17 mouse cellular contexts compared by ENCODE assay signal in genomic region chr12:54806131-54806530, GRCm38 (mm10). TPM values are rescaled to one million over a fixed set of nuclear protein-coding genes. Genes with fewer than 3 reads are reported as not detected.
DNase-seq lines count a peak whose midpoint lies in the region; ATAC-seq lines count a peak whose summit lies in the region.
"Had no signal": no experiment of that assay in that cellular context is flagged by ENCODE, and none has a peak within 500 bp of the region (broad histone marks: within the 10 kb centered on the region; RNA-seq: fewer than 3 reads in every experiment).

No protein-coding gene starts in this region.

- no peak overlapping the region for H3K4me3 ChIP-seq in kidney, embryonic 14.5 days (ENCODE audit: low read length)
- H3K4me3 ChIP-seq in midbrain, embryonic 11.5 days (ENCODE audit: low read depth, low read length) = no peak overlapping the region
- no peak overlapping the region for H3K4me3 ChIP-seq in midbrain, embryonic 10.5 days
- H3K4me3 ChIP-seq: hindbrain, embryonic 15.5 days; left cerebral cortex, adult 2 months; midbrain, embryonic 15.5 days had no signal

- ATAC-seq in kidney, embryonic 14.5 days (ENCODE audit: low FRiP score, low TSS enrichment) = no peak
- no peak for ATAC-seq in midbrain, embryonic 11.5 days (ENCODE audit: low FRiP score)
- ATAC-seq in megakaryocyte progenitor cell, adult 5-6 weeks (replicated peaks; ENCODE audit: poor library complexity) = peak; percentile 17; the same call in 1 of the 2 replicates
- no peak for ATAC-seq in monocyte, adult 5-6 weeks (replicated peaks; ENCODE audit: insufficient number of reproducible peaks, low FRiP score, low TSS enrichment, poor library complexity, severe bottlenecking)
- ATAC-seq: midbrain, embryonic 15.5 days had no signal

- no peak for DNase-seq in kidney, postnatal 14 days
- peak; percentile 67 for DNase-seq in midbrain, embryonic 11.5 days (ENCODE audit: low spot score, missing footprints)
- DNase-seq in midbrain, embryonic 10.5 days (ENCODE audit: low spot score) = no peak
- DNase-seq in heart, postnatal 4 days = no peak
- DNase-seq: adrenal gland, adult 2 months; cerebellum, postnatal 14 days; gastrocnemius, postnatal 14 days; heart, postnatal 10 days; right cerebral cortex, adult 18-20 months; thymus, postnatal 36 days had no signal

- peak overlapping the region; percentile 25; the same call in 1 of the 2 replicates for H3K27ac ChIP-seq in kidney, embryonic 14.5 days (ENCODE audit: low read depth, low read length)
- H3K27ac ChIP-seq in midbrain, embryonic 11.5 days (ENCODE audit: low read depth, low read length) = no peak overlapping the region
- no peak overlapping the region for H3K27ac ChIP-seq in midbrain, embryonic 10.5 days (replicated peaks)
- H3K27ac ChIP-seq: hindbrain, embryonic 15.5 days; left cerebral cortex, adult 2 months; liver, embryonic 14.5 days; midbrain, embryonic 15.5 days had no signal

- WGBS in kidney, embryonic 14.5 days = 56% methylated on average over 6 of the region's 6 CpGs
- WGBS in midbrain, embryonic 11.5 days = 63% methylated on average over 6 of the region's 6 CpGs
- WGBS in midbrain, embryonic 10.5 days = 69% methylated on average over 6 of the region's 6 CpGs

- no peak overlapping the region for H3K9ac ChIP-seq in kidney, embryonic 14.5 days (ENCODE audit: low read depth, low read length)
- no peak overlapping the region for H3K9ac ChIP-seq in midbrain, embryonic 11.5 days (ENCODE audit: low read length)
- H3K9ac ChIP-seq: hindbrain, embryonic 15.5 days; liver, embryonic 14.5 days; midbrain, embryonic 15.5 days had no signal

- no peaks in the 10 kb centered on the region for H3K9me3 ChIP-seq in kidney, embryonic 14.5 days (ENCODE audit: control insufficient read depth, low read length)
- H3K9me3 ChIP-seq in midbrain, embryonic 11.5 days (ENCODE audit: control insufficient read depth, low read length) = no peaks in the 10 kb centered on the region
- no peaks in the 10 kb centered on the region for H3K9me3 ChIP-seq in midbrain, embryonic 10.5 days (replicated peaks)
- H3K9me3 ChIP-seq: hindbrain, embryonic 15.5 days; midbrain, embryonic 15.5 days had no signal

- H3K36me3 ChIP-seq in kidney, embryonic 14.5 days (ENCODE audit: control insufficient read depth, insufficient read depth, low read length) = no peaks in the 10 kb centered on the region
- no peaks in the 10 kb centered on the region for H3K36me3 ChIP-seq in midbrain, embryonic 11.5 days (ENCODE audit: control insufficient read depth, insufficient read depth, low read length)
- H3K36me3 ChIP-seq in midbrain, embryonic 10.5 days = no peaks in the 10 kb centered on the region
- H3K36me3 ChIP-seq: hindbrain, embryonic 15.5 days; midbrain, embryonic 15.5 days had no signal

- no peaks in the 10 kb centered on the region for H3K27me3 ChIP-seq in kidney, embryonic 14.5 days (ENCODE audit: control insufficient read depth, insufficient read depth, low read length)
- H3K27me3 ChIP-seq in midbrain, embryonic 11.5 days (ENCODE audit: control insufficient read depth, insufficient read depth, low read length) = no peaks in the 10 kb centered on the region
- H3K27me3 ChIP-seq in midbrain, embryonic 10.5 days (ENCODE audit: low read depth, poor library complexity, severe bottlenecking) = no peaks in the 10 kb centered on the region
- H3K27me3 ChIP-seq: hindbrain, embryonic 15.5 days; midbrain, embryonic 15.5 days had no signal

- H3K4me1 ChIP-seq in kidney, embryonic 14.5 days (ENCODE audit: control insufficient read depth, insufficient read depth, low read length) = no peaks in the 10 kb centered on the region
- no peaks in the 10 kb centered on the region for H3K4me1 ChIP-seq in midbrain, embryonic 11.5 days (ENCODE audit: control insufficient read depth, insufficient read depth, low read length)
- H3K4me1 ChIP-seq in midbrain, embryonic 10.5 days = 0 out of 2 replicates have a peak, but pooled peaks cover 4% of the 10 kb centered on the region
- H3K4me1 ChIP-seq: hindbrain, embryonic 15.5 days; midbrain, embryonic 15.5 days had no signal

- no peak overlapping the region for H3K4me2 ChIP-seq in kidney, embryonic 14.5 days (replicated peaks; ENCODE audit: low read depth, low read length)
- no peak overlapping the region for H3K4me2 ChIP-seq in midbrain, embryonic 11.5 days
- H3K4me2 ChIP-seq: hindbrain, embryonic 15.5 days; midbrain, embryonic 15.5 days had no signal

RNA-seq across cellular contexts. Expression of gene Snx6, which starts 10.6 kb away (rescaled TPM):
- 199 and 235 TPM in 2 replicates for polyA plus RNA-seq in kidney, embryonic 14.5 days (2014; fragmentation: Nextera tagmentation; extraction: Ambion mirVana)
- polyA plus RNA-seq in midbrain, embryonic 11.5 days (2014; fragmentation: Nextera tagmentation; extraction: Ambion mirVana) = 251 and 261 TPM in 2 replicates
- polyA plus RNA-seq in midbrain, embryonic 10.5 days (2016; fragmentation: Nextera tagmentation; extraction: Ambion mirVana) = 196 and 202 TPM in 2 replicates
- total RNA-seq in megakaryocyte progenitor cell, adult 5-6 weeks (2015) = 66.3 and 70.5 TPM in 2 replicates
- total RNA-seq in megakaryocyte progenitor cell, adult 5-6 weeks (2017) = 71.7 and 80.0 TPM in 2 replicates
- 10 to 100 TPM; 56.4 TPM for total RNA-seq in heart, postnatal 4 days (2021)
- total RNA-seq in monocyte, adult 5-6 weeks (2017) = 76.5 to 87.3 TPM (median 85.8 TPM) in 3 replicates

RNA-seq across cellular contexts. Expression of gene Cfl2, which starts 56.5 kb away (rescaled TPM):
- polyA plus RNA-seq in kidney, embryonic 14.5 days (2014; fragmentation: Nextera tagmentation; extraction: Ambion mirVana) = 215 and 219 TPM in 2 replicates
- 278 and 287 TPM in 2 replicates for polyA plus RNA-seq in midbrain, embryonic 11.5 days (2014; fragmentation: Nextera tagmentation; extraction: Ambion mirVana)
- polyA plus RNA-seq in midbrain, embryonic 10.5 days (2016; fragmentation: Nextera tagmentation; extraction: Ambion mirVana) = 196 and 221 TPM in 2 replicates
- total RNA-seq in megakaryocyte progenitor cell, adult 5-6 weeks (2015) = 23.1 and 27.3 TPM in 2 replicates
- total RNA-seq in megakaryocyte progenitor cell, adult 5-6 weeks (2017) = 20.0 and 20.4 TPM in 2 replicates
- 100 to 1,000 TPM; 509 to 516 TPM for total RNA-seq in heart, postnatal 4 days (2021)
- 33.1 to 51.3 TPM (median 43.5 TPM) in 3 replicates for total RNA-seq in monocyte, adult 5-6 weeks (2017)
